Mouse (Mus musculus) layer of hippocampus, adult 9-11 months (tissue): ENCODE results near the gene Tmem268.

Experiments
- DNase-seq: peaks from one replicate; pipeline ENCODE4 v3.0.0; 2022

Gene Tmem268

GRCm38 (mm10) chr4:63558407-63559081, at the start of gene Tmem268:
TSS of gene Tmem268 (plus strand) at chr4:63558781.
- DNase-seq, result peak; percentile 68

- no peak for DNase-seq
Measured at GRCm38 (mm10) chr4:63512921-63513320, 45.7 kb upstream of the Tmem268 start.

GRCm38 (mm10) chr4:63514454-63514984, 44.1 kb upstream of the Tmem268 start:
- DNase-seq, result no peak

GRCm38 (mm10) chr4:63515021-63515420, 43.6 kb upstream of the Tmem268 start:
- DNase-seq, result no peak

- DNase-seq, result no peak
Measured at GRCm38 (mm10) chr4:63521813-63522419, 36.7 kb upstream of the Tmem268 start.

GRCm38 (mm10) chr4:63525514-63525913, 33.1 kb upstream of the Tmem268 start:
- no peak for DNase-seq

- DNase-seq, result peak; percentile 91
Measured at GRCm38 (mm10) chr4:63528946-63529345, 29.6 kb upstream of the Tmem268 start.

- no peak for DNase-seq
Measured at GRCm38 (mm10) chr4:63530409-63530808, 28.2 kb upstream of the Tmem268 start.

- DNase-seq, result no peak
Measured at GRCm38 (mm10) chr4:63537602-63538001, 21.0 kb upstream of the Tmem268 start.

GRCm38 (mm10) chr4:63542209-63542608, 16.4 kb upstream of the Tmem268 start:
- no peak for DNase-seq

- DNase-seq, result peak; percentile 57
Measured at GRCm38 (mm10) chr4:63543746-63544493, 14.7 kb upstream of the Tmem268 start.

GRCm38 (mm10) chr4:63544494-63545230, 13.9 kb upstream of the Tmem268 start, which contains the start of gene Atp6v1g1:
TSS of gene Atp6v1g1 (plus strand) at chr4:63544772.
- DNase-seq, result peak; percentile 96

GRCm38 (mm10) chr4:63545231-63545958, 13.2 kb upstream of the Tmem268 start:
- no peak for DNase-seq

- DNase-seq, result no peak
Measured at GRCm38 (mm10) chr4:63546441-63547055, 12.0 kb upstream of the Tmem268 start.

- DNase-seq, result no peak
Measured at GRCm38 (mm10) chr4:63547799-63548198, 10.8 kb upstream of the Tmem268 start.

- no peak for DNase-seq
Measured at GRCm38 (mm10) chr4:63548491-63548890, 10.1 kb upstream of the Tmem268 start.

- no peak for DNase-seq
Measured at GRCm38 (mm10) chr4:63550908-63551307, 7.7 kb upstream of the Tmem268 start.

- no peak for DNase-seq
Measured at GRCm38 (mm10) chr4:63552865-63553264, 5.7 kb upstream of the Tmem268 start.

GRCm38 (mm10) chr4:63553789-63554576, 4.6 kb upstream of the Tmem268 start:
- DNase-seq, result no peak

- no peak for DNase-seq
Measured at GRCm38 (mm10) chr4:63554616-63555015, 4.0 kb upstream of the Tmem268 start.

- no peak for DNase-seq
Measured at GRCm38 (mm10) chr4:63555111-63555510, 3.5 kb upstream of the Tmem268 start.
